Mouse (Mus musculus): ENCODE data around the gene Hist1h1a. TPM values are rescaled to one million over a fixed set of nuclear protein-coding genes. Genes with fewer than 3 reads are reported as not detected.
A peak's percentile ranks its signal among the peaks of the same experiment; 100 is the strongest.

The Hist1h1a gene
- polyA plus RNA-seq, 1 experiment: not detected

DNA sequence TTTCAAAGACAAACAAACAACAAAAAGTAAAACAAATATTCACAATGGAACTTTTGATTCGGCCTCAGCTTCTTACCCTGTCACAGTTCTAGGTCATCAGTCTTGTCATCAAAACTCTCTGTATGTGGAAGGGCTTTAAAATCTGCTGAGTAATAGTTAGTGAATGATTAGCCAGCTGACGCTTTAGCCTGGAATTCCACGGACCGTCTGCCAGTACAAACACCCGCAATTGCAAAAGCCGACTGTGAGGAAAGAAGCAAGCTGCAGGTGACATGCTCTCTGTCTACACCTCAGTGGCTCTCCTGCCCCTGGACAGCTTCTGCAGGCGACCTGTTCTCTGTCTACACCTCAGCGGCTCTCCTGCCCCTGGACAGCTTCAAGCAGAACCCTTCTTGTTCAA, 33.0 kb upstream of the Hist1h1a start:
- Histone ChIP-seq H3K4me1 (ENCODE audit: control insufficient read depth, insufficient read depth, low read length) (peaks cover 19% of the 10 kb centered on the region), H3K27ac (ENCODE audit: insufficient read depth, low read depth, low read length) (no peak overlapping the region), H3K4me3 (ENCODE audit: insufficient read depth, low read length) (no peak overlapping the region)
- TF ChIP-seq POLR2A (IDR thresholded peaks at IDR 0.05; ENCODE audit: borderline replicate concordance, low read depth, low read length) (no peak), CTCF (IDR thresholded peaks at IDR 0.05; ENCODE audit: low read depth, low read length) (no peak)

DNA sequence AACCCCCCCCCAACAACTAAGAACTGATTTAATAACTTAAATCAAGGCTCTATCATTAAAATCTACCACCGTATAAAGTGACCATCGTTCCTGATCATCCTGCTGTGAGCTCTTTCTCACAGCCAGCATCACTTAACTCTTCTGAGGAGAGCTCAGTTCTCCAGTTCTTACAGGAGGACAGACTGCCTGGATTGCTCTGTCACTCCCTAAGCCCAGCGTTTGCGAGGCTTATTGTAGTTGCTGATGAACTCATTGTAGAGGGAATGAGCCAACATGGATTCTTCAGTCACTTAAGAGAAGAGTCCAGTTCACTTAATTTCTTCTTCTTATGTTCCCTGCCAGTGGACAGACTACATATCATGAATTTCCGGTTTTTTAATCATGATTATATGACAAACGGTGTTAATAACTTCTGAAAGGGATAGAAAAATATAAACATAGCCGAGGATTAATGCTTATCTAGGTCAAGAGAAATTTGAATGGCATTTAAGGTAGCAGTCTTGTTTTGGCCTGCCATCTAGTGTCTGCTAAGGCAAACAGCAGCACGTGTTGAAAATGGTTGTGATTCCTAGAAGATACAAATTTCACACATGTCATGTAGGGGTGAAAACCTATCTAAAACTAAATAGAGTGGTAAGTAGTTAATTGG, 31.2 kb upstream of the Hist1h1a start:
- no peak overlapping the region for H3K4me3 ChIP-seq (ENCODE audit: insufficient read depth, low read length)
- TF ChIP-seq POLR2A (IDR thresholded peaks at IDR 0.05; ENCODE audit: borderline replicate concordance, low read depth, low read length): no peak
- TF ChIP-seq CTCF (IDR thresholded peaks at IDR 0.05; ENCODE audit: low read depth, low read length): no peak
- H3K4me1 ChIP-seq (ENCODE audit: control insufficient read depth, insufficient read depth, low read length): peaks cover 19% of the 10 kb centered on the region
- no peak overlapping the region for H3K27ac ChIP-seq (ENCODE audit: insufficient read depth, low read depth, low read length)

DNA sequence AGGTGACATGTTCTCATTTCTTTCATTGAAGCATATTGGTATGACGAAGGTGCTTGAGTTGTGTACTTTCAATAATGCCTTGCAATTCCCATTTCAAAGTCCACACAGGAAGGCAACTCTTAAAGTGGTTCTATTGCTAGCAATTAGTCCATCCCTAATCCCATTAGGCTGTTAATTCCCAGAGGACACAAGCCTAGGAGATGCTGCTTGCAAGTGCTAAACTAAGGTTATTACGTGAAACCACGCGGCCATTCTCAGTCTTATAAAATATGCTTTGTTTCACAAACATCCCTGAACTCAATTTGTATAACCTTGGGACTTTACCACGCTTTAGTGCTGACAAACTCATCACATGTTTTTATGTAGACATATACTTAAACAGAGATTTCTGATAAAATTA, 26.4 kb upstream of the Hist1h1a start:
- H3K4me3 ChIP-seq (ENCODE audit: insufficient read depth, low read length): no peak overlapping the region
- H3K4me1 ChIP-seq (ENCODE audit: control insufficient read depth, insufficient read depth, low read length): peaks cover 5% of the 10 kb centered on the region
- H3K27ac ChIP-seq (ENCODE audit: insufficient read depth, low read depth, low read length): no peak overlapping the region
- no peak for TF ChIP-seq CTCF (IDR thresholded peaks at IDR 0.05; ENCODE audit: low read depth, low read length)
- TF ChIP-seq POLR2A (IDR thresholded peaks at IDR 0.05; ENCODE audit: borderline replicate concordance, low read depth, low read length): no peak

DNA sequence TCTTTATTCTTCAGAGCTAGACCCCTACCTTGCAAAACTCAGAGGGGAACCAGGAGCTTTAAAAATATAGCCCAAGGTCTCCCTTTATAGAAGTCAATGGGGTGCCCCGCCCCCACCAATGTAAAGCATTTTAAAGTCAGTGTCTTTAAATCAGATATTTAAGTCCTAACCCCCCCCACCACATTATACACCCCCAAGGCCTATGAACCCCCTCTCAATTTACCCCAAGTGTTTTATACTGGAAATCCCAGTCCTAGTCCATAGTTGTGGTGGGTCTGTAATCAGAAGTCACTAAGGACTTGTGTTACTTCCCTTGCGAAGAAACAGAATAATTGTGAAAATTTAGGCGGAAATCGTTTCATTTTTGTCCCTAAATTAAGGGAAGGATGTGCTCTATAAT, 25.4 kb upstream of the Hist1h1a start:
- peaks cover 5% of the 10 kb centered on the region for H3K4me1 ChIP-seq (ENCODE audit: control insufficient read depth, insufficient read depth, low read length)
- peak overlapping the region; percentile 51 for H3K4me3 ChIP-seq (ENCODE audit: insufficient read depth, low read length)
- TF ChIP-seq CTCF (IDR thresholded peaks at IDR 0.05; ENCODE audit: low read depth, low read length): no peak
- TF ChIP-seq POLR2A (IDR thresholded peaks at IDR 0.05; ENCODE audit: borderline replicate concordance, low read depth, low read length): no peak
- peak overlapping the region; percentile 98 for H3K27ac ChIP-seq (ENCODE audit: insufficient read depth, low read depth, low read length)

DNA sequence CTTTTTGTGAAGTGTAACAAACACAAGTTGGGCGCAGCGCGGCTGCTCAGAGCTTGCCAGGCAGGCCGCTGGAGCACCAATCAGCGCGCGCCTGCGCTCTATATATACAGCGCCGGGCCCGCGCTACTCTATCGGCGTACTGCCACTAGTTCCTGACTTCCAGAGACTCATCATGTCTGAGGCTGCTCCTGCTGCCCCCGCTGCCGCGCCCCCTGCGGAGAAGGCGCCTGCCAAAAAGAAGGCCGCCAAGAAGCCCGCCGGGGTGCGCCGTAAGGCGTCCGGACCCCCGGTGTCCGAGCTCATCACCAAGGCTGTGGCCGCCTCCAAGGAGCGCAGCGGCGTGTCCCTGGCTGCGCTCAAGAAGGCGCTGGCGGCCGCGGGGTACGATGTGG, 24.8 kb upstream of the Hist1h1a start, which contains the start of gene Hist1h1c:
Gene Hist1h1c (plus strand): TSS at position 132 of the 392 bp plus-strand sequence.
- peak within 1 kb of the TSS; percentile 98 for H3K27ac ChIP-seq (ENCODE audit: insufficient read depth, low read depth, low read length)
- H3K4me3 ChIP-seq (ENCODE audit: insufficient read depth, low read length): peak within 1 kb of the TSS; percentile 84
- H3K4me1 ChIP-seq (ENCODE audit: control insufficient read depth, insufficient read depth, low read length): peaks cover 5% of the 10 kb centered on the region
- TF ChIP-seq CTCF (IDR thresholded peaks at IDR 0.05; ENCODE audit: low read depth, low read length): no peak
- TF ChIP-seq POLR2A (IDR thresholded peaks at IDR 0.05; ENCODE audit: borderline replicate concordance, low read depth, low read length): peak; percentile 98

DNA sequence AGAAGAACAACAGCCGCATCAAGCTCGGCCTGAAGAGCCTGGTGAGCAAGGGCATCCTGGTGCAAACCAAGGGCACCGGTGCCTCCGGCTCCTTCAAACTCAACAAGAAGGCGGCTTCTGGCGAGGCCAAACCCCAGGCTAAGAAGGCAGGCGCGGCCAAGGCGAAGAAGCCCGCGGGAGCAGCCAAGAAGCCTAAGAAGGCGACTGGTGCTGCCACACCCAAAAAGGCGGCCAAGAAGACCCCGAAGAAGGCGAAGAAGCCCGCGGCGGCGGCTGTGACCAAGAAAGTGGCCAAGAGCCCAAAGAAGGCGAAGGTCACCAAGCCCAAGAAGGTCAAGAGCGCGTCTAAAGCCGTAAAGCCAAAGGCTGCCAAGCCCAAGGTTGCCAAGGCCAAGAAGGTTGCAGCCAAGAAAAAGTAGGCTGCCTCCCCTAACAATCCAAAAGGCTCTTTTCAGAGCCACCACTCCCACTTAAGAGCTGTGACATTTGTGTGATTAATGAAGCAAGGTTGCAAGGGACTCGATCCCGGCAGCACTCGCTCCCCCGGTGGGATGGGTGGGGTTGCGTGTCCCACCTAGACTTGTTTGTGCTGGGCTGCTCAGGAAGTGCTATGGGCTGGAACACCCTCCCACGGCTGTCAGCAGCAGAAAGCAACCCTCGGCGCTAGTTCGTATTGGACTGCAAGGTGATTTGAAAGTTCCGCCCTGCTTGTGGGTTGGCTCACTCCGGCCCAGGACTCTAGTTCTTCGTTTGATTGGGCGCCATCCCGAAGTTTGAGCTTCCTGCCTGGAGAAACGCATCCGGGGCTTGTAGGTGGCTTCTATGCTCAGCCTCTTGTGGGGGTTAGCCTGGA, 24.2 kb upstream of the Hist1h1a start:
- H3K4me1 ChIP-seq (ENCODE audit: control insufficient read depth, insufficient read depth, low read length): peaks cover 7% of the 10 kb centered on the region
- H3K4me3 ChIP-seq (ENCODE audit: insufficient read depth, low read length): peak overlapping the region; percentile 84
- TF ChIP-seq POLR2A (IDR thresholded peaks at IDR 0.05; ENCODE audit: borderline replicate concordance, low read depth, low read length): no peak
- no peak for TF ChIP-seq CTCF (IDR thresholded peaks at IDR 0.05; ENCODE audit: low read depth, low read length)
- H3K27ac ChIP-seq (ENCODE audit: insufficient read depth, low read depth, low read length): peak overlapping the region; percentile 98

DNA sequence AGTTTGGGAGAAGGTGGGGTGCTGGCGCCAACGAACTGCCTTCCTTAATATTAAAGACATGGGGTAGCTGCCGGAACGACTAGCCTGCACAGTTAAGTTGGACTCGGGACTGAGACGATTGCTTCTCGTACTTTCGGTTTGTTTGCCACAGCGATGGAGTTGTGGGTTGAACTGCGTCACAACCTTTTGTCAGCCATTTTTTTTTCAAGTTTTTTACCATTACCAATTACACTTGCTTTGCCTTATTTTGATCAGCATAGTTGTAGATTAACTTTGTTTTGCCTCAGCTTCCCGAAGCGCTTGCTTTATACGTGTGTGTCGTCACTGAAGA, 23.6 kb upstream of the Hist1h1a start:
- H3K27ac ChIP-seq (ENCODE audit: insufficient read depth, low read depth, low read length): peak overlapping the region; percentile 98
- H3K4me1 ChIP-seq (ENCODE audit: control insufficient read depth, insufficient read depth, low read length): peaks cover 7% of the 10 kb centered on the region
- peak overlapping the region; percentile 84 for H3K4me3 ChIP-seq (ENCODE audit: insufficient read depth, low read length)
- TF ChIP-seq POLR2A (IDR thresholded peaks at IDR 0.05; ENCODE audit: borderline replicate concordance, low read depth, low read length): no peak
- TF ChIP-seq CTCF (IDR thresholded peaks at IDR 0.05; ENCODE audit: low read depth, low read length): no peak

DNA sequence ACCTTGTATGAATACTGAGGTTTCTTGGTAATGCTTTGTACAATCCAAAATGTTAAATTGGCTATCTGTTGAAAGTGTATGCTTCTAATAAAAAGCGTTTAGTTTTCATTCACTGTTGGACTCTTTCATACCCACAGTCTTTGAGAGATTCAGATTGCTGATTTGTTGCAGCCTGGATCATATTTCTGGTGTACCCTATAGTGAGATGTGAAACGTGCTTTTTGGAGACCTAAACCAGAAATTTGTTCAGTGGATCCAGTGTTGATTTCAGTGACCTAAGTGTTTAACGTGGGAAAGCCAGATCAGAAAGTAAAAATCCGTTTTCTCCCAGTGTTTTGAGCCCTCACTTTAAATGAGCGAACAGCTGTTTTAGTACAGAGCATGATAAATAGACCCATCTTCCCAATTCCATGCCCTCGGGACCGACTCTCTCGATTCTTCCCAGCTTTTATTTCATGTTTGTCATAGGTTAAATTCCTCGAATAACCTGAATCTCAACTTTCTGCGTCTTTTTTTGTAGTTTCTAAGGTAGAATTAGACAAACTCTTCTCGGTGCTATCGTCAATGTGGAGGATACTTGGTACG, 23.1 kb upstream of the Hist1h1a start:
- Histone ChIP-seq H3K4me3 (ENCODE audit: insufficient read depth, low read length) (peak overlapping the region; percentile 84), H3K27ac (ENCODE audit: insufficient read depth, low read depth, low read length) (peak overlapping the region; percentile 98), H3K4me1 (ENCODE audit: control insufficient read depth, insufficient read depth, low read length) (peaks cover 7% of the 10 kb centered on the region)
- no peak for TF ChIP-seq CTCF (IDR thresholded peaks at IDR 0.05; ENCODE audit: low read depth, low read length)
- no peak for TF ChIP-seq POLR2A (IDR thresholded peaks at IDR 0.05; ENCODE audit: borderline replicate concordance, low read depth, low read length)

DNA sequence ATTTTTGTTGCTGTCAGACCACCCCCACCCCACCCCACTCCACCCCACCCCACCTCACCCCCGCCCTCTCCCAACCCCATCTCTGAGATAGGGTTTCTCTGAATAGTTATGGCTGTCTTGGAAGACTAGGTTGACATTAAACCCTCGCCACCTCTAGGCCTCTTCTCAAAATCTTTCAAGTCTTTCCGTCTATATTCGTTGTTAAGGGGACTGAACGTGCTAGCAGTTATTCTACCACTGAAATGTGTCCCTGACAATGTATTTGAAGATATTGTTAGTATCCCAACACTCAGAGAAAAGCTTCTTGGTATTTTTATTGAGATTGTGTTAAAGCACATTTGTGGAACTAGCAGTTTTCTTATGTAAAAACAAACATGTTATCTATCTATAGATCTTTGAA, 22.6 kb upstream of the Hist1h1a start:
- Histone ChIP-seq H3K4me3 (ENCODE audit: insufficient read depth, low read length) (peak overlapping the region; percentile 31; the same call in 1 of the 2 replicates), H3K4me1 (ENCODE audit: control insufficient read depth, insufficient read depth, low read length) (peaks cover 7% of the 10 kb centered on the region), H3K27ac (ENCODE audit: insufficient read depth, low read depth, low read length) (peak overlapping the region; percentile 50; the same call in 1 of the 2 replicates)
- TF ChIP-seq CTCF (IDR thresholded peaks at IDR 0.05; ENCODE audit: low read depth, low read length) (no peak), POLR2A (IDR thresholded peaks at IDR 0.05; ENCODE audit: borderline replicate concordance, low read depth, low read length) (no peak)

DNA sequence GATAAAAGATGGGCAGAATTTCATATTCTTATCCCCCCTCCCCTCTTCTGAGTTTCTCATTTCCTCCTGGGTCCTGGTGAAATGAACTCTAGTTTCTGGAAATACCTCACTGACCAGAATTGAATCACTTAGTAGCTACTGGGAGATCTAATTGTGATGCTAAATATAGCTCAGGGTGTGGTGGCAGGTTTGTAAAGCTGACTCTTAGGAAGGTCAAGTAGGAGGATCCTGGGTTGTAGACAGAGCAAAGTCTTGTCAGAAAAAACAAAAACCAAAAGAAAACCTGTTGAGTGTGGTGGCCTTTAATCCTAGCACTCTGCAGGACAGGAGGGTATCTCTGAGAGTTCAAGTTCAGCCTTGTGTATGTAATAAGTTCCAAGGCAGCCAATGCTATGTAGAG, 21.5 kb upstream of the Hist1h1a start:
- Histone ChIP-seq H3K27ac (ENCODE audit: insufficient read depth, low read depth, low read length) (no peak overlapping the region), H3K4me3 (ENCODE audit: insufficient read depth, low read length) (no peak overlapping the region), H3K4me1 (ENCODE audit: control insufficient read depth, insufficient read depth, low read length) (peaks cover 7% of the 10 kb centered on the region)
- no peak for TF ChIP-seq POLR2A (IDR thresholded peaks at IDR 0.05; ENCODE audit: borderline replicate concordance, low read depth, low read length)
- TF ChIP-seq CTCF (IDR thresholded peaks at IDR 0.05; ENCODE audit: low read depth, low read length): no peak

Measured in bone marrow macrophage, adult 2 months (primary cell).